Mouse (Mus musculus): ENCODE data around the gene Zfp626.
"Not testable (repeated sequence)": the region's sequence is repeated elsewhere in the genome, so short reads cannot be mapped to it uniquely, and the experiment has no call there.

The Zfp626 gene

DNA sequence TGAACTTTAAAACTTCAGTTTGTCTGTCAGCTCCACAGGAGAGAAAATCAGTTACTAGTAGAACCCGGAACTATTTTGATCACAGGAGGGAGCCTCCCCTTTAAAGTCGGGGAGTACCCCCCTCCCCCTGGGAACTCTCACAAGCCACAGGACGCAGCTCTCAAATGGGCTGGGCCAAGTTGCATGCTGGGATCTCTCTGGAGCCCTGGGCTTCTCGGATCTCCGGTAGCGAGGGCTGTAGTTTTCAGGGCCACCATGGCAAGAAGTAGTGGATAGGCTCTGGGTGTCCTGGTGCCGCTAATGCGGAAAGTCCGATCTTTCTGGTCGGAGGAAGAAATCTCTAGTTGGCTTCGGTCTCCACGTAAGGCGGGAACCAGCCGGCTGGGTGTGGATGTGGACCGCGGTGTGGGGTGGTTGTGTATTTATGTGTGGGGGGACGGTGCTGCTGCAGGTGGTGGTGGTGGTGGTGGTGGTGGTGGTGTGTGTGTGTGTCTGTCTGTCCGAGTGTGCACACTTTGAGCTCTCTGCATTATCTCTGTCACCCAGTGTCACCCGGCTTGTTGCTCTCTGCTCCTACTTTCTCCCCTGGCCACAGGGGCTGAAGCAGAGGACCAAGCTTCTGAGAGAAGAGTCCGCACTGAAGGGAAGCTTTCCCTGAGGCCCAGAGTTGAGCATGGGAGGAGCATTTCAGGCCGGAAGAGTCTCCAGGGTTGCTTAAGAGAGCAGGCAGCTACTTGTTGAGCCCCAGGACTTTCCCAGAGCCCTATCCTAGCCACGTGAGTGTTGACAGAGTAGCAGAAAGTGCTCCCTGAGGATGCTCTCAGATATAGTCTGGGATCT is 53.6 kb downstream of the Zfp626 start:
- peak; percentile 72 for DNase-seq (ENCODE audit: low spot score)

DNA sequence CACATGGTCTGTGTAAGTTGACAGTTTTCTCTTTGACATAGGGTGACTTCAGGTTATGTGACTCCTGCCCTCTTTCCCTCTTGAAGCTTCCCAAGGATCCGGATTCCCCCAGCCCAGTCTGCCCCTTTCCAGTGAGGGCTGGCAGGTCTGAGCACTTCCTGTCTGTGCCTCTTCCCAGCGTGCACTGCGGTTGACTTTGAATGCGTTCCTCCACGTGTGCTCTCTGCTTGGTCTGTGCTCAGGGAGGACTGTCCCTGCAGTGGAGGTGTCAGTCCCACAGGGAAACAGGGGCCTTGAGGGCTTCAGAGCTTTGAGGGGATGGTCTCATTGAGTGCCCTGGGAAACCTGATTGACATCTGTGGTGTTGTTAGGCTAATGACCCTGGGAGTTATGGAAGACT is 55.6 kb downstream of the Zfp626 start:
- DNase-seq (ENCODE audit: low spot score): not testable (repeated sequence)
